Mouse (Mus musculus): ENCODE data around the gene Cdk2.

DNA sequence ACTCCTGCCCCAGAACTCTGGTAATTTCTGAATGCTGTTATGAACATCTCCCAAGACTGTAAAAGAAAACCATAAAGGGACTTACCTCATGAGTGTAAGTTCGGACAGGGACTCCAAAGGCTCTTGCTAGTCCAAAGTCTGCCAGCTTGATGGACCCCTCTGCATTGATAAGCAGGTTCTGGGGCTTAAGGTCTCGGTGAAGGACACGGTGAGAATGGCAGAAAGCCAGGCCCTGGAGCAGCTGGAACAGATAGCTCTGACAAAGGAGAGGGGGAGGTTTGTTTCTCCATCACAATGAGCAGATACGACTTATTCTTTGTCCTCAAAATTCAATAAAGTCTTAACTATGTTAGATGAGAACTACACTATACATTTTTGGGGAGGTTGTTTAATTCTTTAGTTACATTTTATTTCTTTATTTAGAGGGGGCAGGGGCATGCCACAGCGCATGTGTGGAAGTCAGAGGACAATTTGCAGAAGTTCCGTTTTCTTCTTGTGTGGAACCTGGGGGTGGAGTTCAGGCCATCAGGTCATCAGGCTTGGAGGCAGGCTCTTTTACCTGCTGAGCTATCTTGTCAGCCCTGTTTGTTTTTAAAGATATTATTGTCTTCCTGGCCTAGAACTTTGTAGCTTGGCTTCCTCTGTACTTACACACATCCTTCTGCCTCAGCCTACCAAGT, 2.4 kb downstream of the Cdk2 start:
- TF ChIP-seq TAL1 (conservative IDR thresholded peaks at IDR 0.05; ENCODE audit: low read depth, low read length): no peak
- no peak for TF ChIP-seq CTCF (IDR thresholded peaks at IDR 0.05; ENCODE audit: low read depth, low read length)
- TF ChIP-seq GATA1 (IDR thresholded peaks at IDR 0.05; ENCODE audit: borderline replicate concordance, low read length): no peak
